Mouse (Mus musculus) lung, postnatal 0 days (tissue): Measurements from ENCODE around the gene Sowahd.

Experiments used
- CTCF ChIP-seq: IDR thresholded peaks from 2 replicates; pipeline ENCODE4 v1.5.1; 2016; ENCODE audit warnings: antibody characterized with exemption, mild to moderate bottlenecking
- EP300 ChIP-seq: IDR thresholded peaks from 2 replicates; pipeline ENCODE4 v1.6.1; 2016; ENCODE audit warnings: antibody characterized with exemption, mild to moderate bottlenecking, control low read depth

DNA sequence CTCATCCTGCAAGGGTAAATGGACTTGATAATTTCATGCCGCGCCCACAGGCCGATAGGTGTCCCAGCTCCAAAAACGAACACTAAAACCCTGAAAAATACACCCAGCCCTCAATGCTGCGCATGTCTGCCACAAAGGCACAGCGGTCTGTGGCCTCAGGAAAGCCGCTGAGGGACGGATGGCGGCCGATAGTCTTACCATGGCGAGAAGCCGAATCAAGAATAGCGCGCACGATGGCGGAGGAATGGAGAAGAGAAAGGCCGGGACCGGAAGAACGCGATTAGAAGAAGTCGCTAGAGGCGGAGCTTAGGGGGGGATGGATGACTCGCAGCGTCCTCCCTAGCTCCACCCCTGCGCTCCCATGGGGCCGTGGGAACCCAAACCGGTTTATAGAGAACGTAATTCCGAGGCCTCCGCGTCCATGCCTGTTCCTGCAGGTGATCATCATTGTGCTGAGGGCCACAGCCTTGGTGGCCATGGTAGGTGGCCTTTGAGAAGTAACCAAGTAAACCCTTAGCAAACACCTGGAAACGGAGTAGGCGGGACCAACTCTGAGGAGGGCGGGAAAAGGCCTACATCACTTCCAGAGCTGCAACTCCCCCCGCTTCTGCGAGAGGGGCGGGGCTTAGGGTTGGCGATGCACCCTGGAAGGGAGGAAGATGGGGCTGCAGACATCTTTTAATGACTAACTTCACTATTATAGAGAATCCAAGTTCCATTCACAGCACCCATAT lies 36.4 kb downstream of the Sowahd start, which contains the start of gene Rpl39:
- TF ChIP-seq EP300 (no peak), CTCF (peak; percentile 40)
